ENCODE assay signal across 23 mouse cellular contexts in the genomic region with DNA sequence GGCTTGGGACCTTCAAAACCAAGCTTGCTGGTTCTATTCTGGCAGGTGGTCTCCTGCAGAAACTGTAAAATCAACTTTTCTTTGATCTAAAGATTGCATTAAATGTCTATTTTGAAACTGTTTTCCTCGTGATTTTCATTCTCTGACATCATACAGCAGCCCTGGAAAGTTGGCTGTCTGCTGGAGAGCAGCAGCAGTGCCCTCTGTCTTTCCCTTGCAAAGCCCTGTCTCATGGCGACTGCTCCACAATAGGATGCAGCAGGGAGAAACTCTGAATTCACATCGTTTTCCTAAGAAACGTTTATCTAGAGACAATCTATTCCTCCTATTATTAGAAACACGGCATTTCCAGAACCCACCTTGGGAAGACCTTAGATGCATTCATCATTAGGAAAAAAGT. TPM values are rescaled to one million over a fixed set of nuclear protein-coding genes. Genes with fewer than 3 reads are reported as not detected.
DNase-seq lines count a peak whose midpoint lies in the region; ATAC-seq and TF ChIP-seq lines count a peak whose summit lies in the region.
"Had no signal": no experiment of that assay in that cellular context is flagged by ENCODE, and none has a peak within 500 bp of the region (broad histone marks: within the 10 kb centered on the region; RNA-seq: fewer than 3 reads in every experiment).

No protein-coding gene starts in this region.

- H3K4me3 ChIP-seq in heart, postnatal 0 days (ENCODE audit: low read depth, low read length): no peak overlapping the region
- no peak overlapping the region for H3K4me3 ChIP-seq in heart, embryonic 11.5 days (ENCODE audit: low read depth, low read length)
- H3K4me3 ChIP-seq in left cerebral cortex, adult 2 months: no peak overlapping the region
- H3K4me3 ChIP-seq: lung, embryonic 15.5 days; stomach, embryonic 15.5 days had no signal

- TF ChIP-seq EP300 in heart, postnatal 0 days (IDR thresholded peaks at IDR 0.05; ENCODE audit: low read depth): no peak

- DNase-seq in adrenal gland, adult (ENCODE audit: inconsistent age in 2 of 2, low spot score in 1 of 2): peak; percentile 24 to 70
- no peak for DNase-seq in adrenal gland, adult 8-10 months
- DNase-seq in heart, postnatal 0 days (ENCODE audit: low spot score): no peak
- DNase-seq in left cerebral cortex, adult 2 months (ENCODE audit: extremely low spot score in 1 of 2, low spot score in 2 of 2): no peak
- DNase-seq in left cerebral cortex, postnatal 36 days (ENCODE audit: low spot score in 2 of 2): no peak
- peak; percentile 56 for DNase-seq in NIH3T3 (ENCODE audit: low read depth)
- no peak for DNase-seq in frontal cortex, postnatal 14 days (ENCODE audit: low spot score in 2 of 2)
- DNase-seq: adrenal gland, postnatal 10 days; cerebellum, postnatal 25 days; kidney, adult 11 months; kidney, postnatal 36 days; right cerebral cortex, postnatal 25 days; thymus, adult 2 months had no signal

- no peaks in the 10 kb centered on the region for H3K9me3 ChIP-seq in heart, postnatal 0 days (replicated peaks; ENCODE audit: control insufficient read depth, low read length)
- no peaks in the 10 kb centered on the region for H3K9me3 ChIP-seq in heart, embryonic 11.5 days (replicated peaks; ENCODE audit: control insufficient read depth, low read length)
- H3K9me3 ChIP-seq: embryonic facial prominence, embryonic 15.5 days; limb, embryonic 12.5 days; lung, embryonic 15.5 days; stomach, embryonic 15.5 days had no signal

- peak; percentile 18; the same call in 1 of the 2 replicates for TF ChIP-seq CTCF in heart, postnatal 0 days (IDR thresholded peaks at IDR 0.05; ENCODE audit: low read depth)
- peak; percentile 44 for TF ChIP-seq CTCF in left cerebral cortex, adult 2 months (IDR thresholded peaks at IDR 0.05)

- ATAC-seq in heart, postnatal 0 days (ENCODE audit: insufficient read depth, low read depth): no peak
- no peak for ATAC-seq in heart, embryonic 11.5 days (replicated peaks; ENCODE audit: insufficient number of reproducible peaks, low FRiP score, low TSS enrichment)
- ATAC-seq: CD4-positive, CD25-positive, alpha-beta regulatory T cell, adult 4 months; forebrain, embryonic 16.5 days; midbrain, embryonic 16.5 days had no signal

- WGBS in heart, postnatal 0 days: 36% methylated on average over 5 of the region's 5 CpGs
- 52% methylated on average over 5 of the region's 5 CpGs for WGBS in heart, embryonic 11.5 days (ENCODE audit: insufficient replicate concordance)

- no peak overlapping the region for H3K9ac ChIP-seq in heart, postnatal 0 days (replicated peaks; ENCODE audit: low read depth, low read length)
- H3K9ac ChIP-seq in heart, embryonic 11.5 days (ENCODE audit: low read depth, low read length): no peak overlapping the region
- H3K9ac ChIP-seq: embryonic facial prominence, embryonic 15.5 days; limb, embryonic 12.5 days; liver, embryonic 14.5 days; lung, embryonic 15.5 days; stomach, embryonic 15.5 days had no signal

- no peak overlapping the region for H3K4me2 ChIP-seq in heart, postnatal 0 days (ENCODE audit: low read depth, low read length)
- H3K4me2 ChIP-seq in heart, embryonic 11.5 days: no peak overlapping the region

- H3K4me1 ChIP-seq in heart, postnatal 0 days (ENCODE audit: control insufficient read depth, insufficient read depth): peaks cover 6% of the 10 kb centered on the region
- H3K4me1 ChIP-seq in heart, embryonic 11.5 days (ENCODE audit: control insufficient read depth, insufficient read depth, low read length): peaks cover 1% of the 10 kb centered on the region; the same call in 1 of the 2 replicates

- intact Hi-C loops in left cerebral cortex, adult 2 months (cut with DNase I): loop anchor here (5.0 kb wide), 1 partner anchor 208 kb away; no protein-coding TSS in a partner anchor
- intact Hi-C loops in left cerebral cortex, postnatal 36 days (cut with DNase I): no loop called here

- H3K36me3 ChIP-seq in heart, postnatal 0 days (replicated peaks; ENCODE audit: control insufficient read depth, insufficient read depth, low read length): no peaks in the 10 kb centered on the region
- no peaks in the 10 kb centered on the region for H3K36me3 ChIP-seq in heart, embryonic 11.5 days (ENCODE audit: control insufficient read depth, insufficient read depth, low read length)
- H3K36me3 ChIP-seq: embryonic facial prominence, embryonic 15.5 days; limb, embryonic 12.5 days; lung, embryonic 15.5 days; stomach, embryonic 15.5 days had no signal

- no peaks in the 10 kb centered on the region for H3K27me3 ChIP-seq in heart, postnatal 0 days (ENCODE audit: control insufficient read depth, insufficient read depth, low read length)
- H3K27me3 ChIP-seq in heart, embryonic 11.5 days (ENCODE audit: control insufficient read depth, insufficient read depth, low read length): no peaks in the 10 kb centered on the region
- H3K27me3 ChIP-seq: embryonic facial prominence, embryonic 15.5 days; limb, embryonic 12.5 days; lung, embryonic 15.5 days; stomach, embryonic 15.5 days had no signal

- no peak overlapping the region for H3K27ac ChIP-seq in heart, postnatal 0 days (ENCODE audit: low read depth)
- H3K27ac ChIP-seq in heart, embryonic 11.5 days (ENCODE audit: low read depth, low read length): no peak overlapping the region
- no peak overlapping the region for H3K27ac ChIP-seq in left cerebral cortex, adult 2 months
- H3K27ac ChIP-seq: embryonic facial prominence, embryonic 15.5 days; hindbrain, embryonic 14.5 days; limb, embryonic 12.5 days; liver, embryonic 14.5 days; lung, embryonic 15.5 days; stomach, embryonic 15.5 days had no signal

RNA-seq across cellular contexts. Expression of a gene that starts 3.6 kb away (rescaled TPM):
- 10 to 100 TPM; 75.2 to 90.2 (median 86.0) TPM for total RNA-seq in adrenal gland, adult 8-10 months (2022)
- total RNA-seq in heart, postnatal 0 days (2014; rRNA removed; ENCODE audit: low replicate concordance): 9.0 and 11.0 TPM in 2 replicates
- 3.2 and 3.3 TPM in 2 replicates for polyA plus RNA-seq in heart, postnatal 0 days (2015; fragmentation: Nextera tagmentation; extraction: Ambion mirVana)
- 4.2 and 4.4 TPM in 2 replicates for polyA plus RNA-seq in heart, embryonic 11.5 days (2014; fragmentation: Nextera tagmentation; extraction: Ambion mirVana)
- total RNA-seq in left cerebral cortex, adult 2 months (2021): 10 to 100 TPM; 49.6 to 50.0 TPM
- total RNA-seq in left cerebral cortex, postnatal 36 days (2021): 10 to 100 TPM; 42.8 to 51.6 TPM

RNA-seq across cellular contexts. Expression of a gene that starts 12.6 kb away (rescaled TPM):
- 1 to 10 TPM; 6.1 to 9.3 (median 8.6) TPM for total RNA-seq in adrenal gland, adult 8-10 months (2022)
- total RNA-seq in heart, postnatal 0 days (2014; rRNA removed; ENCODE audit: low replicate concordance): 1.6 and 1.7 TPM in 2 replicates
- polyA plus RNA-seq in heart, postnatal 0 days (2015; fragmentation: Nextera tagmentation; extraction: Ambion mirVana): 4.2 and 4.9 TPM in 2 replicates
- 3.5 and 5.6 TPM in 2 replicates for polyA plus RNA-seq in heart, embryonic 11.5 days (2014; fragmentation: Nextera tagmentation; extraction: Ambion mirVana)
- 10 to 100 TPM; 14.0 to 14.1 TPM for total RNA-seq in left cerebral cortex, adult 2 months (2021)
- 10 to 100 TPM; 13.2 to 16.6 TPM for total RNA-seq in left cerebral cortex, postnatal 36 days (2021)

RNA-seq across cellular contexts. Expression of a gene that starts 18.1 kb away (rescaled TPM):
- total RNA-seq in adrenal gland, adult 8-10 months (2022): 100 to 1,000 TPM; 114 to 181 (median 146) TPM
- total RNA-seq in heart, postnatal 0 days (2014; rRNA removed; ENCODE audit: low replicate concordance): 16.3 and 20.0 TPM in 2 replicates
- 21.6 and 22.2 TPM in 2 replicates for polyA plus RNA-seq in heart, postnatal 0 days (2015; fragmentation: Nextera tagmentation; extraction: Ambion mirVana)
- 11.2 and 11.8 TPM in 2 replicates for polyA plus RNA-seq in heart, embryonic 11.5 days (2014; fragmentation: Nextera tagmentation; extraction: Ambion mirVana)
- 10 to 100 TPM; 72.3 to 88.2 TPM for total RNA-seq in left cerebral cortex, adult 2 months (2021)
- total RNA-seq in left cerebral cortex, postnatal 36 days (2021): 10 to 100 TPM; 72.3 to 80.3 TPM

RNA-seq across cellular contexts. Expression of a gene that starts 18.2 kb away (rescaled TPM):
- 10 to 100 TPM; 10.0 to 18.9 (median 13.6) TPM for total RNA-seq in adrenal gland, adult 8-10 months (2022)
- total RNA-seq in heart, postnatal 0 days (2014; rRNA removed; ENCODE audit: low replicate concordance): 27.0 and 38.9 TPM in 2 replicates
- polyA plus RNA-seq in heart, postnatal 0 days (2015; fragmentation: Nextera tagmentation; extraction: Ambion mirVana): 14.5 and 16.3 TPM in 2 replicates
- polyA plus RNA-seq in heart, embryonic 11.5 days (2014; fragmentation: Nextera tagmentation; extraction: Ambion mirVana): 3.0 and 3.5 TPM in 2 replicates
- total RNA-seq in left cerebral cortex, adult 2 months (2021): 10 to 100 TPM; 16.5 to 19.0 TPM
- total RNA-seq in left cerebral cortex, postnatal 36 days (2021): 10 to 100 TPM; 16.1 to 19.3 TPM

RNA-seq across cellular contexts. Expression of a gene that starts 51.3 kb away (rescaled TPM):
- total RNA-seq in adrenal gland, adult 8-10 months (2022): 10 to 100 TPM; 29.3 to 40.6 (median 30.6) TPM
- 2.2 and 3.4 TPM in 2 replicates for total RNA-seq in heart, postnatal 0 days (2014; rRNA removed; ENCODE audit: low replicate concordance)
- polyA plus RNA-seq in heart, postnatal 0 days (2015; fragmentation: Nextera tagmentation; extraction: Ambion mirVana): 0.91 and 1.1 TPM in 2 replicates
- polyA plus RNA-seq in heart, embryonic 11.5 days (2014; fragmentation: Nextera tagmentation; extraction: Ambion mirVana): 0.79 and 1.1 TPM in 2 replicates
- 100 to 1,000 TPM; 186 to 209 TPM for total RNA-seq in left cerebral cortex, adult 2 months (2021)
- total RNA-seq in left cerebral cortex, postnatal 36 days (2021): 100 to 1,000 TPM; 129 to 172 TPM

Comparison
In these comparisons a context has a peak if more than half of its experiments do, and no peak if none do; other contexts are left out.
1. DNase-seq: peak in adrenal gland, adult (2 of 2) and NIH3T3 (single experiment); none in adrenal gland, adult 8-10 months (single experiment), heart, postnatal 0 days (single experiment), left cerebral cortex, adult 2 months (0 of 2), left cerebral cortex, postnatal 36 days (0 of 2) and frontal cortex, postnatal 14 days (0 of 2).